Mouse (Mus musculus): ENCODE data around the gene Gm43951. TPM values are rescaled to one million over a fixed set of nuclear protein-coding genes. Genes with fewer than 3 reads are reported as not detected.

Gene Gm43951
- not detected for polyA plus RNA-seq (2014; fragmentation: Illumina TruSeq; extraction: RNeasy Lipid Tissue Mini Kit (QIAGEN cat#74804); ENCODE audit: low read depth, low replicate concordance)

GRCm38 (mm10) chr11:72206341-72207203 lies at the start of gene Gm43951:
TSS of gene Gm43951 (minus strand) at chr11:72206840.

GRCm38 (mm10) chr11:72215410-72215797 lies 8.8 kb upstream of the Gm43951 start, which contains the start of gene Med31:
TSS of gene Med31 (minus strand) at chr11:72215592.

GRCm38 (mm10) chr11:72207204-72207833 lies 679 bp upstream of the Gm43951 start, which contains the start of the genes 4933427D14Rik and Txndc17:
TSS of gene 4933427D14Rik (minus strand) at chr11:72207459.
TSS of gene Txndc17 (plus strand) at chr11:72207547.

Other genes starting within 250 kb of the Gm43951 start
- not detected for gene Aipl1, start 169.3 kb downstream of the Gm43951 start, polyA plus RNA-seq (2014; fragmentation: Illumina TruSeq; extraction: RNeasy Lipid Tissue Mini Kit (QIAGEN cat#74804); ENCODE audit: low read depth, low replicate concordance)
- not detected for gene Pimreg, start 164.8 kb downstream of the Gm43951 start, polyA plus RNA-seq (2014; fragmentation: Illumina TruSeq; extraction: RNeasy Lipid Tissue Mini Kit (QIAGEN cat#74804); ENCODE audit: low read depth, low replicate concordance)
- gene Pitpnm3, start 71.1 kb downstream of the Gm43951 start, polyA plus RNA-seq (2014; fragmentation: Illumina TruSeq; extraction: RNeasy Lipid Tissue Mini Kit (QIAGEN cat#74804); ENCODE audit: low read depth, low replicate concordance): not detected
- 1.4 TPM for gene 4933427D14Rik, start 619 bp upstream of the Gm43951 start, polyA plus RNA-seq (2014; fragmentation: Illumina TruSeq; extraction: RNeasy Lipid Tissue Mini Kit (QIAGEN cat#74804); ENCODE audit: low read depth, low replicate concordance)
- 79.5 TPM for gene Txndc17, start 707 bp upstream of the Gm43951 start, polyA plus RNA-seq (2014; fragmentation: Illumina TruSeq; extraction: RNeasy Lipid Tissue Mini Kit (QIAGEN cat#74804); ENCODE audit: low read depth, low replicate concordance)
- gene Med31, start 8.8 kb upstream of the Gm43951 start, polyA plus RNA-seq (2014; fragmentation: Illumina TruSeq; extraction: RNeasy Lipid Tissue Mini Kit (QIAGEN cat#74804); ENCODE audit: low read depth, low replicate concordance): 5.5 TPM
- gene Slc13a5, start 60.4 kb upstream of the Gm43951 start, polyA plus RNA-seq (2014; fragmentation: Illumina TruSeq; extraction: RNeasy Lipid Tissue Mini Kit (QIAGEN cat#74804); ENCODE audit: low read depth, low replicate concordance): 0.19 TPM
- 20.2 TPM for gene Xaf1, start 94.8 kb upstream of the Gm43951 start, polyA plus RNA-seq (2014; fragmentation: Illumina TruSeq; extraction: RNeasy Lipid Tissue Mini Kit (QIAGEN cat#74804); ENCODE audit: low read depth, low replicate concordance)
- not detected for gene Fbxo39, start 107.6 kb upstream of the Gm43951 start, polyA plus RNA-seq (2014; fragmentation: Illumina TruSeq; extraction: RNeasy Lipid Tissue Mini Kit (QIAGEN cat#74804); ENCODE audit: low read depth, low replicate concordance)
- gene Tekt1, start 155.6 kb upstream of the Gm43951 start, polyA plus RNA-seq (2014; fragmentation: Illumina TruSeq; extraction: RNeasy Lipid Tissue Mini Kit (QIAGEN cat#74804); ENCODE audit: low read depth, low replicate concordance): not detected
- gene Smtnl2, start 204.9 kb upstream of the Gm43951 start, polyA plus RNA-seq (2014; fragmentation: Illumina TruSeq; extraction: RNeasy Lipid Tissue Mini Kit (QIAGEN cat#74804); ENCODE audit: low read depth, low replicate concordance): 0.32 TPM
- 2.4 TPM for gene Ggt6, start 228.7 kb upstream of the Gm43951 start, polyA plus RNA-seq (2014; fragmentation: Illumina TruSeq; extraction: RNeasy Lipid Tissue Mini Kit (QIAGEN cat#74804); ENCODE audit: low read depth, low replicate concordance)
- 14.4 TPM for gene Mybbp1a, start 234.5 kb upstream of the Gm43951 start, polyA plus RNA-seq (2014; fragmentation: Illumina TruSeq; extraction: RNeasy Lipid Tissue Mini Kit (QIAGEN cat#74804); ENCODE audit: low read depth, low replicate concordance)

All from liver, adult 10 weeks (tissue).